Mouse (Mus musculus) lung, embryonic 14.5 days (tissue): ENCODE measurements around the gene Lrrc41. TPM values are rescaled to one million over a fixed set of nuclear protein-coding genes. Genes with fewer than 3 reads are reported as not detected.
A peak's percentile ranks its signal among the peaks of the same experiment; 100 is the strongest.

ENCODE experiments used
- ATAC-seq: fragments of 200-750 bp; cut with Nextera tagmentation; 2 replicates; pipeline ENCODE4 v1.8.0; 2017; ENCODE audit warnings: mild to moderate bottlenecking, moderate TSS enrichment, moderate library complexity; ENCODE audit not compliant: insufficient read depth
- DNase-seq: peaks from one replicate; pipeline ENCODE4 v3.0.0-alpha.2; 2015
- H3K27ac ChIP-seq: fragments of 300-500 bp; sonication (generic); 2 replicates; pipeline ENCODE4 v1.5.1; 2014; ENCODE audit warnings: low read depth, mild to moderate bottlenecking, moderate library complexity
- H3K27me3 ChIP-seq: fragments of 300-500 bp; sonication (generic); 2 replicates; pipeline ENCODE4 v1.6.1; 2014; ENCODE audit warnings: low read length, control low read depth; ENCODE audit not compliant: insufficient read depth
- H3K36me3 ChIP-seq: fragments of 300-500 bp; sonication (generic); 2 replicates; pipeline ENCODE4 v1.6.1; 2014; ENCODE audit warnings: control low read depth; ENCODE audit not compliant: insufficient read depth
- H3K4me1 ChIP-seq: fragments of 300-500 bp; sonication (generic); 2 replicates; pipeline ENCODE4 v1.6.1; 2014; ENCODE audit warnings: antibody characterized with exemption, control low read depth; ENCODE audit not compliant: insufficient read depth
- H3K4me2 ChIP-seq: fragments of 300-500 bp; sonication (generic); 2 replicates; pipeline ENCODE4 v1.6.1; 2014; ENCODE audit warnings: mild to moderate bottlenecking
- H3K4me3 ChIP-seq: fragments of 300-500 bp; sonication (generic); 2 replicates; pipeline ENCODE4 v1.5.1; 2014; ENCODE audit warnings: low read depth, low read length
- H3K9ac ChIP-seq: fragments of 300-500 bp; sonication (generic); 2 replicates; pipeline ENCODE4 v1.6.1; 2014
- H3K9me3 ChIP-seq: fragments of 300-500 bp; sonication (generic); 2 replicates; pipeline ENCODE4 v1.6.1; 2016; ENCODE audit warnings: low read depth, low read length, control low read depth
- CTCF ChIP-seq: IDR thresholded peaks from 2 replicates; pipeline ENCODE4 v1.5.1; 2016; ENCODE audit warnings: antibody characterized with exemption, low read depth
- WGBS: fragments of 180-500 bp; shearing (Covaris S2); extraction: QIAGEN DNeasy Blood & Tissue Kit; methylation state at CpG from one replicate; pipeline ENCODE4 v1.1.7; 2014; 5-methylcytosine and 5-hydroxymethylcytosine counted together
- polyA plus RNA-seq: library from polyadenylated mRNA; unstranded; fragments of >200 nt; fragmentation: Nextera tagmentation; extraction: Ambion mirVana; gene quantifications from 2 replicates; pipeline ENCODE4 v1.2.1, GENCODE M21; 2014

Gene Lrrc41
- polyA plus RNA-seq, 1 experiment from 2014 or later = 82.6 TPM

DNA sequence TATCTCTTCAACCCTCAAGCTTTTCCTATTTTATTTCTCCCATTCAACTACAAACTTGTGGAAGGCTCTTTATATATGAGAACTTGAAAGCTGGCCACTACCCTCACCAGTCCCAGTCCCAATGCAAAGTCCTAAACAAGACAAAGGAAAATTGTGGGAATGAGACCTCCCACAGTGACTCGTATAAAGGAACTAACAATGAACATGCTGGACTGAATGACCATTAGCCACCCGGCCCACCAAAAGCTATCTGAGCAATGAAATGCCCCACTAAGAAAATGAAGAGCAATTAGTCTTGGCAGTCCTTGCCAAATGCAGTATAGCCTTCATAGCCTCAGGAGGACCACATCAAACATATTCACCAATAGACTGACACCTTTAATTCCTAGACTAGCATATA is 36.4 kb downstream of the Lrrc41 start:
- 86% methylated on average over 2 of the region's 2 CpGs for WGBS
- Histone ChIP-seq H3K4me2 (no peak overlapping the region), H3K9ac (no peak overlapping the region), H3K36me3 (peaks cover 39% of the 10 kb centered on the region; the same call in 1 of the 2 replicates), H3K27ac (no peak overlapping the region), H3K9me3 (no peaks in the 10 kb centered on the region), H3K27me3 (no peaks in the 10 kb centered on the region), H3K4me1 (no peaks in the 10 kb centered on the region), H3K4me3 (no peak overlapping the region)
- DNase-seq (no peak), ATAC-seq (no peak)
- no peak for TF ChIP-seq CTCF

DNA sequence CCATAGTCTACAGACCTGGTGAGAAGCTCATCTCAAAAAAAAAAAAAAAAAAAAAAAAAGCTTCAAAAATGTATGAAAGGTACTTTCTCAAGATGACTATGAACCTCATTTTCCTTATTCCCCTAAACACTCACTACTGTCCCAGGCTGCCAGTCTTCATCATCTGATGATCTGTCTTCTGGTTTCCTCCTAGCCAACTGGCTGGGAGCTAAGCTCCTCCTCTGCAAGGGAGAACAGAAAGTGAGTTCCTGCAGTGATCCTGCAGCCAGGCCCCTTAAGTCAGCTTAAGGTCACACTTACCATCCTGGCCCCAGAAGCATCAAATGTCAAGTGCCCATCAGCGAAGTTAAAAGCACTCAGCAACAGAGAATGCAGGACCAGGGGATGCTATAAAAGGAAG is 47.7 kb downstream of the Lrrc41 start:
- Histone ChIP-seq H3K4me3 (peak overlapping the region; percentile 60), H3K36me3 (peaks cover 13% of the 10 kb centered on the region), H3K9me3 (no peaks in the 10 kb centered on the region), H3K27ac (no peak overlapping the region), H3K4me1 (no peaks in the 10 kb centered on the region), H3K4me2 (peak overlapping the region; percentile 80), H3K9ac (peak overlapping the region; percentile 60), H3K27me3 (no peaks in the 10 kb centered on the region)
- DNase-seq (no peak), ATAC-seq (no peak)
- TF ChIP-seq CTCF = no peak
- 0% methylated on average over 1 of the region's 1 CpGs for WGBS

- H3K9me3 ChIP-seq = no peaks in the 10 kb centered on the region
- H3K36me3 ChIP-seq = peaks cover 4% of the 10 kb centered on the region
- H3K4me2 ChIP-seq = peak within 1 kb of the TSS; percentile 80
- peak; percentile 59 for TF ChIP-seq CTCF
- H3K9ac ChIP-seq = peak within 1 kb of the TSS; percentile 60
- H3K27ac ChIP-seq = peak within 1 kb of the TSS; percentile 71; the same call in 1 of the 2 replicates
- no peaks in the 10 kb centered on the region for H3K27me3 ChIP-seq
- ATAC-seq (peak; percentile 100), DNase-seq (peak; percentile 99)
- peak within 1 kb of the TSS; percentile 60 for H3K4me3 ChIP-seq
- no peaks in the 10 kb centered on the region for H3K4me1 ChIP-seq
- WGBS = 5% methylated on average over 24 of the region's 24 CpGs
Measured at GRCm38 (mm10) chr4:116123602-116124519, 48.8 kb downstream of the Lrrc41 start, which contains the start of the genes Rad54l and Pomgnt1. Gene Rad54l (minus strand): TSS chr4:116123690. Gene Pomgnt1 (plus strand): TSS chr4:116123840.

DNA sequence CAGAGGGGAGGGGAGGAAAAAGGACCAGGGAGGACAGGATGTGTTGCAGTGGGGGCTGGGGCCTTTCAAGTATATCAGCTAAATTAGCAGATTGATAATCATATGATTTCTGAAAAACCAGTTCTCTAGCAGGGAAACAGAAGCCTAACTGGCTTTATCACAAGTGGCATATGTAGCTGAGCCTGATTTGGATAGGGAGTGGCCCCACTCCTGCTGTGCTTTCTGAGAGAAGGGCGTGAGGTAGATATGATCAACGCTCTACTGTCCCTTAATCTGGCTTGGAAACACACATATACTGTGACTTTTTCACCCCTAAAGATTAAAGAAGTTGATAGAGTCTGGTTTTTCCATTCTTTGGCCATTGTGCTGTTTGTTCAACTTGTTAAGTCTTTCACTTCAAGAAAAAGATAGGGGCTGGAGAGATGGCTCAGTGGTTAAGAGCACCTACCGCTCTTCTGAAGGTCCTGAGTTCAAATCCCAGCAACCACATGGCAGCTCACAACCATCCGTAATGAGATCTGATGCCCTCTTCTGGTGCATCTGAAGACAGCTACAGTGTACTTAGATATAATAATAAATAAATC is 50.8 kb downstream of the Lrrc41 start:
- DNase-seq (no peak), ATAC-seq (no peak)
- Histone ChIP-seq H3K27me3 (no peaks in the 10 kb centered on the region), H3K4me2 (no peak overlapping the region), H3K9me3 (no peaks in the 10 kb centered on the region), H3K4me3 (no peak overlapping the region), H3K9ac (no peak overlapping the region), H3K4me1 (no peaks in the 10 kb centered on the region), H3K27ac (no peak overlapping the region), H3K36me3 (no peaks in the 10 kb centered on the region)
- WGBS = 88% methylated on average over 4 of the region's 4 CpGs
- TF ChIP-seq CTCF = no peak

DNA sequence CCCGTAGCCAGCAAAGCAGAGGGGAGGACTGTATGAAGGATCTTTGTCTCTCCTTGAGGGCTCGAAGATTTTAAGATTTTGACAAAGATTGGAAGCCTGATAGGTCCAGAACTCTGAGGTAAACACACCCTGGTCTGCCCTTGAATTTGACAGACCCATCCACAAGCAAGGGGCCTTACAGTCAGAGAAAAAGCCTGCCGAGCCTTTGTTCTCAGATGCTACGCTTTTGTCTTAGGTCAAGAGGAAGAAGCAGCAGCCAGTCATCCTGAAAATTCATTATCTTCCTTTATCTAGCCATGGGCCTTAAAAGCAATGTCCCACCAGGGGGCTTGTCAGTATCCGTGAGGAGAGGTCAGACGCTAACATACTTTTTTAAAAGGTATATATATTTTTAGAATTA is 52.9 kb downstream of the Lrrc41 start:
- Histone ChIP-seq H3K27me3 (no peaks in the 10 kb centered on the region), H3K9ac (no peak overlapping the region), H3K4me1 (no peaks in the 10 kb centered on the region), H3K4me2 (no peak overlapping the region), H3K36me3 (no peaks in the 10 kb centered on the region), H3K9me3 (no peaks in the 10 kb centered on the region), H3K27ac (no peak overlapping the region), H3K4me3 (no peak overlapping the region)
- DNase-seq = no peak
- no peak for TF ChIP-seq CTCF
- ATAC-seq = no peak
- 75% methylated on average over 6 of the region's 6 CpGs for WGBS

- no peak for TF ChIP-seq CTCF
- 83% methylated on average over 4 of the region's 4 CpGs for WGBS
- H3K36me3 ChIP-seq = no peaks in the 10 kb centered on the region
Measured at GRCm38 (mm10) chr4:116133126-116133525, 58.1 kb downstream of the Lrrc41 start.

DNA sequence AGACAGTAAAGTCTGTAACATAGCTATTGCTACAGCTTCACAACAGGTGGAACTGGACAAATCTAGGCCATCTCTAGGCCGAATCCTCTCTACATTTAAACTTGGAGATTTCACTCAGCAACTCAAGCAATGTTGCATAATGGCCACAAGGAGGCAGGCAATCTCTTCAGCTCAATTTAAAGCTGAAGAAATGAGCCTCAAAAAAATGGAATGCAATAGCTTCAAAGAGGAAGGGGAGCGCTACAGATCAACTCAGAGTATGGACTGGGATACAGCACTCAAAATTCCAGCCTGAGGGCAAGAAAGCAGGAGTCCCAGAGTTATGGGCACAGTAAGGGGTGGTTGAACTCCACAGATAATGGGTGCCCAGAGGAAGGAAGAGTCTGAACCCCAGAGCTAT is 59.9 kb downstream of the Lrrc41 start:
- Histone ChIP-seq H3K9me3 (no peaks in the 10 kb centered on the region), H3K36me3 (no peaks in the 10 kb centered on the region), H3K4me2 (no peak overlapping the region), H3K27ac (no peak overlapping the region), H3K4me1 (no peaks in the 10 kb centered on the region), H3K4me3 (no peak overlapping the region), H3K27me3 (no peaks in the 10 kb centered on the region), H3K9ac (no peak overlapping the region)
- peak; percentile 88 for TF ChIP-seq CTCF
- WGBS = 15% methylated on average over 2 of the region's 2 CpGs
- peak; percentile 31; the same call in 1 of the 2 replicates for ATAC-seq
- peak; percentile 85 for DNase-seq

More at GRCm38 (mm10) chr4:116133126-116133525, 58.1 kb downstream of the Lrrc41 start:
- no peak overlapping the region for H3K4me3 ChIP-seq
- no peak overlapping the region for H3K9ac ChIP-seq
- H3K27me3 ChIP-seq = no peaks in the 10 kb centered on the region
- no peak overlapping the region for H3K4me2 ChIP-seq
- H3K4me1 ChIP-seq = no peaks in the 10 kb centered on the region
- no peak overlapping the region for H3K27ac ChIP-seq
- ATAC-seq (no peak), DNase-seq (no peak)
- H3K9me3 ChIP-seq = no peaks in the 10 kb centered on the region
